Mouse (Mus musculus) neural tube, embryonic 15.5 days (tissue): Measurements from ENCODE around the gene Mrpl18. TPM values are rescaled to one million over a fixed set of nuclear protein-coding genes. Genes with fewer than 3 reads are reported as not detected.
"Not testable (repeated sequence)": the region's sequence is repeated elsewhere in the genome, so short reads cannot be mapped to it uniquely, and the experiment has no call there.

Experiments
- ATAC-seq: fragments of 200-750 bp; cut with Nextera tagmentation; 2 replicates; pipeline ENCODE4 v1.8.0; 2017; ENCODE audit warnings: mild to moderate bottlenecking, moderate TSS enrichment, moderate library complexity; ENCODE audit not compliant: low FRiP score
- H3K27ac ChIP-seq: fragments of 300-500 bp; sonication (generic); replicated peaks from 2 replicates; pipeline ENCODE4 v1.5.1; 2015; ENCODE audit warnings: mild to moderate bottlenecking, inconsistent platforms
- H3K27me3 ChIP-seq: fragments of 300-500 bp; sonication (generic); replicated peaks from 2 replicates; pipeline ENCODE4 v1.6.1; 2015; ENCODE audit warnings: inconsistent platforms
- H3K36me3 ChIP-seq: fragments of 300-500 bp; sonication (generic); 2 replicates; pipeline ENCODE4 v1.6.1; 2015; ENCODE audit warnings: inconsistent platforms
- H3K4me1 ChIP-seq: fragments of 300-500 bp; sonication (generic); 2 replicates; pipeline ENCODE4 v1.6.1; 2015; ENCODE audit warnings: inconsistent platforms
- H3K4me2 ChIP-seq: fragments of 300-500 bp; sonication (generic); 2 replicates; pipeline ENCODE4 v1.6.1; 2015; ENCODE audit warnings: inconsistent platforms, mild to moderate bottlenecking, moderate library complexity
- H3K4me3 ChIP-seq: fragments of 300-500 bp; sonication (generic); replicated peaks from 2 replicates; pipeline ENCODE4 v1.5.1; 2015; ENCODE audit warnings: mild to moderate bottlenecking, inconsistent platforms
- H3K9ac ChIP-seq: fragments of 300-500 bp; sonication (generic); replicated peaks from 2 replicates; pipeline ENCODE4 v1.6.1; 2015; ENCODE audit warnings: mild to moderate bottlenecking, inconsistent platforms
- H3K9me3 ChIP-seq: fragments of 300-500 bp; sonication (generic); replicated peaks from 2 replicates; pipeline ENCODE4 v1.6.1; 2016; ENCODE audit warnings: inconsistent platforms
- WGBS: fragments of 180-500 bp; shearing (Covaris S2); methylation state at CpG from one replicate; pipeline ENCODE4 v1.1.7; 2015; ENCODE audit warnings: mixed read lengths; 5-methylcytosine and 5-hydroxymethylcytosine counted together
- polyA plus RNA-seq: library from polyadenylated mRNA; unstranded; fragments of >200 nt; fragmentation: Nextera tagmentation; extraction: Ambion mirVana; gene quantifications from 2 replicates; pipeline ENCODE4 v1.2.1, GENCODE M21; 2015

Gene Mrpl18
- polyA plus RNA-seq, 1 experiment from 2014 or later, result 136 TPM

- Histone ChIP-seq H3K36me3 (peaks cover 38% of the 10 kb centered on the region), H3K4me2 (no peak overlapping the region), H3K27me3 (no peaks in the 10 kb centered on the region), H3K4me3 (no peak overlapping the region), H3K27ac (no peak overlapping the region), H3K9ac (no peak overlapping the region), H3K9me3 (no peaks in the 10 kb centered on the region), H3K4me1 (no peaks in the 10 kb centered on the region)
- no peak for ATAC-seq
- WGBS, result 90% methylated on average over 9 of the region's 9 CpGs
Measured at GRCm38 (mm10) chr17:12906436-12906835, 9.7 kb downstream of the Mrpl18 start.

GRCm38 (mm10) chr17:12905810-12906209, 10.3 kb downstream of the Mrpl18 start:
- Histone ChIP-seq H3K36me3 (peaks cover 40% of the 10 kb centered on the region), H3K27ac (no peak overlapping the region), H3K4me1 (no peaks in the 10 kb centered on the region), H3K9ac (no peak overlapping the region), H3K9me3 (no peaks in the 10 kb centered on the region), H3K4me2 (no peak overlapping the region), H3K27me3 (no peaks in the 10 kb centered on the region), H3K4me3 (no peak overlapping the region)
- no peak for ATAC-seq
- 86% methylated on average over 4 of the region's 4 CpGs for WGBS

- Histone ChIP-seq H3K27ac (no peak overlapping the region), H3K4me3 (no peak overlapping the region), H3K4me1 (no peaks in the 10 kb centered on the region), H3K9ac (no peak overlapping the region), H3K27me3 (no peaks in the 10 kb centered on the region), H3K9me3 (no peaks in the 10 kb centered on the region), H3K36me3 (peaks cover 36% of the 10 kb centered on the region), H3K4me2 (no peak overlapping the region)
- ATAC-seq, result no peak
- 73% methylated on average over 1 of the region's 1 CpGs for WGBS
Measured at GRCm38 (mm10) chr17:12904349-12904748, 11.8 kb downstream of the Mrpl18 start.

GRCm38 (mm10) chr17:12903372-12904333, 12.5 kb downstream of the Mrpl18 start:
- no peaks in the 10 kb centered on the region for H3K27me3 ChIP-seq

GRCm38 (mm10) chr17:12902291-12902690, 13.9 kb downstream of the Mrpl18 start:
- H3K4me1 ChIP-seq, result no peaks in the 10 kb centered on the region
- no peaks in the 10 kb centered on the region for H3K27me3 ChIP-seq
- no peak overlapping the region for H3K27ac ChIP-seq
- no peaks in the 10 kb centered on the region for H3K9me3 ChIP-seq
- no peak for ATAC-seq
- no peak overlapping the region for H3K4me2 ChIP-seq
- H3K9ac ChIP-seq, result no peak overlapping the region
- H3K4me3 ChIP-seq, result no peak overlapping the region
- H3K36me3 ChIP-seq, result peaks cover 39% of the 10 kb centered on the region
- WGBS, result 96% methylated on average over 6 of the region's 6 CpGs

More at GRCm38 (mm10) chr17:12903372-12904333, 12.5 kb downstream of the Mrpl18 start:
- Histone ChIP-seq H3K9me3 (no peaks in the 10 kb centered on the region), H3K9ac (no peak overlapping the region), H3K4me3 (no peak overlapping the region), H3K4me1 (no peaks in the 10 kb centered on the region), H3K4me2 (no peak overlapping the region), H3K27ac (no peak overlapping the region), H3K36me3 (peaks cover 39% of the 10 kb centered on the region)
- 33% methylated on average over 11 of the region's 12 CpGs for WGBS
- no peak for ATAC-seq

GRCm38 (mm10) chr17:12898607-12899006, 17.5 kb downstream of the Mrpl18 start:
- not testable (repeated sequence) for H3K27me3 ChIP-seq, H3K9me3 ChIP-seq, H3K9ac ChIP-seq, H3K4me1 ChIP-seq, ATAC-seq, H3K4me2 ChIP-seq, H3K4me3 ChIP-seq
- WGBS, result 33% methylated on average over 2 of the region's 2 CpGs
- Histone ChIP-seq H3K36me3 (peaks cover 26% of the 10 kb centered on the region), H3K27ac (peak overlapping the region; percentile 67)

- Histone ChIP-seq H3K9ac (no peak overlapping the region), H3K9me3 (no peaks in the 10 kb centered on the region)
- WGBS, result 85% methylated on average over 5 of the region's 5 CpGs
Measured at GRCm38 (mm10) chr17:12897674-12898073, 18.5 kb downstream of the Mrpl18 start.

GRCm38 (mm10) chr17:12892033-12892432, 24.1 kb downstream of the Mrpl18 start:
- WGBS, result 92% methylated on average over 9 of the region's 9 CpGs
- no peak for ATAC-seq

More at GRCm38 (mm10) chr17:12897674-12898073, 18.5 kb downstream of the Mrpl18 start:
- no peak overlapping the region for H3K27ac ChIP-seq
- H3K36me3 ChIP-seq, result peaks cover 21% of the 10 kb centered on the region
- no peak overlapping the region for H3K4me3 ChIP-seq
- H3K4me1 ChIP-seq, result no peaks in the 10 kb centered on the region
- H3K4me2 ChIP-seq, result no peak overlapping the region
- ATAC-seq, result 0 out of 2 replicates have a peak, but pooled peaks have one; percentile 13
- no peaks in the 10 kb centered on the region for H3K27me3 ChIP-seq

GRCm38 (mm10) chr17:12891054-12891453, 25.1 kb downstream of the Mrpl18 start:
- no peak overlapping the region for H3K4me3 ChIP-seq
- H3K9me3 ChIP-seq, result no peaks in the 10 kb centered on the region
- H3K36me3 ChIP-seq, result peaks cover 5% of the 10 kb centered on the region; the same call in 1 of the 2 replicates
- 88% methylated on average over 4 of the region's 4 CpGs for WGBS
- no peaks in the 10 kb centered on the region for H3K27me3 ChIP-seq
- H3K4me1 ChIP-seq, result no peaks in the 10 kb centered on the region
- no peak overlapping the region for H3K4me2 ChIP-seq
- H3K27ac ChIP-seq, result no peak overlapping the region
- no peak for ATAC-seq
- H3K9ac ChIP-seq, result no peak overlapping the region

More at GRCm38 (mm10) chr17:12892033-12892432, 24.1 kb downstream of the Mrpl18 start:
- Histone ChIP-seq H3K4me1 (no peaks in the 10 kb centered on the region), H3K9ac (no peak overlapping the region), H3K9me3 (no peaks in the 10 kb centered on the region), H3K27ac (no peak overlapping the region), H3K27me3 (no peaks in the 10 kb centered on the region), H3K4me2 (no peak overlapping the region), H3K36me3 (peaks cover 5% of the 10 kb centered on the region; the same call in 1 of the 2 replicates), H3K4me3 (no peak overlapping the region)

- Histone ChIP-seq H3K4me1 (no peaks in the 10 kb centered on the region), H3K27ac (no peak overlapping the region), H3K9me3 (no peaks in the 10 kb centered on the region), H3K9ac (no peak overlapping the region), H3K4me2 (no peak overlapping the region), H3K36me3 (0 out of 2 replicates have a peak, but pooled peaks cover 5% of the 10 kb centered on the region), H3K4me3 (no peak overlapping the region), H3K27me3 (no peaks in the 10 kb centered on the region)
- 81% methylated on average over 15 of the region's 15 CpGs for WGBS
- no peak for ATAC-seq
Measured at GRCm38 (mm10) chr17:12887021-12887775, 28.9 kb downstream of the Mrpl18 start.

- H3K4me3 ChIP-seq, result no peak overlapping the region
- no peak overlapping the region for H3K27ac ChIP-seq
- no peaks in the 10 kb centered on the region for H3K27me3 ChIP-seq
- 0 out of 2 replicates have a peak, but pooled peaks cover 5% of the 10 kb centered on the region for H3K36me3 ChIP-seq
- H3K9me3 ChIP-seq, result no peaks in the 10 kb centered on the region
- H3K4me2 ChIP-seq, result no peak overlapping the region
- H3K9ac ChIP-seq, result no peak overlapping the region
- 40% methylated on average over 6 of the region's 6 CpGs for WGBS
- ATAC-seq, result no peak
- no peaks in the 10 kb centered on the region for H3K4me1 ChIP-seq
Measured at GRCm38 (mm10) chr17:12886620-12887019, 29.5 kb downstream of the Mrpl18 start.
